Mouse (Mus musculus): ENCODE results near the gene Atp8a1. TPM values are rescaled to one million over a fixed set of nuclear protein-coding genes. Genes with fewer than 3 reads are reported as not detected.

Gene Atp8a1
- total RNA-seq (2023), result 100 to 1,000 TPM; 127 to 135 TPM

GRCm38 (mm10) chr5:67847253-67848165, at the start of gene Atp8a1:
TSS of gene Atp8a1 (minus strand) at chr5:67847434.

GRCm38 (mm10) chr5:67607804-67608673, 239.2 kb downstream of the Atp8a1 start, which contains the start of gene Shisa3:
TSS of gene Shisa3 (plus strand) at chr5:67607882.

Other genes starting within 250 kb of the Atp8a1 start
- gene Shisa3, start 239.6 kb downstream of the Atp8a1 start, total RNA-seq (2023), result not detected
- not detected for gene Gm5108, start 94.2 kb upstream of the Atp8a1 start, total RNA-seq (2023)
- not detected for gene Gm21905, start 99.0 kb upstream of the Atp8a1 start, total RNA-seq (2023)
- gene Grxcr1, start 184.4 kb upstream of the Atp8a1 start, total RNA-seq (2023), result not detected